Mouse (Mus musculus) thymus, adult 2 months (tissue): ENCODE data around the gene Slc31a1. TPM values are rescaled to one million over a fixed set of nuclear protein-coding genes. Genes with fewer than 3 reads are reported as not detected.

Experiments used
- DNase-seq: peaks from one replicate; pipeline ENCODE4 v3.0.0; 2021
- H3K27ac ChIP-seq: fragments of 200-500 bp; 2 replicates; pipeline ENCODE4 v1.5.1; 2012; ENCODE audit warnings: low read length, control low read depth; ENCODE audit not compliant: control insufficient read depth, insufficient read depth
- H3K27me3 ChIP-seq: fragments of 200-500 bp; 2 replicates; pipeline ENCODE4 v1.6.1; 2012; ENCODE audit warnings: mild to moderate bottlenecking, low read length, moderate library complexity, mixed read lengths; ENCODE audit not compliant: control insufficient read depth, insufficient read depth
- H3K36me3 ChIP-seq: fragments of 200-500 bp; 2 replicates; pipeline ENCODE4 v1.6.1; 2012; ENCODE audit warnings: mild to moderate bottlenecking, low read length, moderate library complexity; ENCODE audit not compliant: control insufficient read depth, insufficient read depth
- H3K4me1 ChIP-seq: fragments of 200-500 bp; replicated peaks from 2 replicates; pipeline ENCODE4 v1.6.1; 2012; ENCODE audit warnings: low read length; ENCODE audit not compliant: control insufficient read depth, insufficient read depth
- H3K4me3 ChIP-seq: fragments of 200-500 bp; 2 replicates; pipeline ENCODE4 v1.5.1; 2012; ENCODE audit warnings: mild to moderate bottlenecking, low read length, control low read depth, moderate library complexity; ENCODE audit not compliant: control insufficient read depth, insufficient read depth
- CTCF ChIP-seq: fragments of 200-500 bp; IDR thresholded peaks from 2 replicates; pipeline ENCODE4 v1.5.1; 2012; ENCODE audit warnings: mild to moderate bottlenecking, control low read depth, low read length, moderate library complexity, borderline replicate concordance; ENCODE audit not compliant: control insufficient read depth, poor library complexity, insufficient read depth; ENCODE audit errors: extremely low read depth
- POLR2A ChIP-seq: fragments of 200-500 bp; IDR thresholded peaks from 2 replicates; pipeline ENCODE4 v1.6.1; 2012; ENCODE audit warnings: mild to moderate bottlenecking, low read length, control low read depth, moderate library complexity; ENCODE audit not compliant: control insufficient read depth, poor library complexity, insufficient read depth; ENCODE audit errors: extremely low read depth
- WGBS: fragments of 180-500 bp; shearing (Covaris S2); methylation state at CpG from one replicate; pipeline ENCODE4 v1.1.7; 2018; 5-methylcytosine and 5-hydroxymethylcytosine counted together
- polyA plus RNA-seq: library from polyadenylated mRNA; depleted of rRNA; stranded (reverse); fragments of >200 nt; gene quantifications from 2 replicates; pipeline ENCODE4 v1.2.3, GENCODE M21; 2012

Gene Slc31a1
- polyA plus RNA-seq, 1 experiment = 10.5 TPM

DNA sequence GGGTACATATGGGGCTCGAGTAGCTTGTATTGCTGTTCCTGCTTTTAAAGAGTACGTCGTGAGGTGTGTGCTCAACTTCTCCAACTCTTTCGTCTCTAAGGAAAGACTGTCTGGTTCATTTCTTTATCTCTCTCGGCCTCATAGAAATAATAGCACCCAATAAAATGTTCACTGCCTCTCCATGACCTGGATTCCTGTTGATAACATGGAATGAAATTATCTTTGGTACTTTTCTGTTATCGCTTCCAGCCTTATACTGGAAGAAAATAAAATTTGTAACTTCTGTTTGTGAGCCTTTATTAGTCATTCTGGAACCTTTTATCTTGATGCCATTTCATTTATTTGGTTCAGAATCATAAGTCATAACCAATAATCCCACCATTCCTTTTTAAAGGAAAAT lies 22.7 kb downstream of the Slc31a1 start:
- no peaks in the 10 kb centered on the region for H3K4me1 ChIP-seq
- H3K27ac ChIP-seq = no peak overlapping the region
- no peak for TF ChIP-seq POLR2A
- no peak for TF ChIP-seq CTCF
- H3K27me3 ChIP-seq = no peaks in the 10 kb centered on the region
- no peak for DNase-seq
- WGBS = 94% methylated on average over 6 of the region's 6 CpGs
- no peaks in the 10 kb centered on the region for H3K36me3 ChIP-seq
- H3K4me3 ChIP-seq = no peak overlapping the region

DNA sequence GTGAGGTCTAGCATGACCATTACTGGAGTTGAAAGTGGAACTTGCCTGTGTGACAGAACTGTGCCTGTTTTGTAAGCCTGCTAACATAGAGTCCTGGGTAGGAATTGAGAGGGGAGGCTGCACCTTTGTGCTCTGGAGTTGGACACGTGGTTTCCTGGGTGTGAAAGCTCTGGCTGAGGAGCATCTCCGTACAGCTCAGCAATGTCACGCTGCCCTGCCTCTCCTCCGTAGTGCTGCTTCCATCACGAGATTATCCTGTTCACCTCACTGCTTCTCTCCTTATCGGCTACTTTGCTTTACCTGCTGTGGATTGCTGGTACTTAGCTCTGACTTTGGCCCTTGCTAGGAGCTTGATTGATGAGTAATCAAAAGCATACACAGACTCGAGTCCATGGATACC lies 23.2 kb downstream of the Slc31a1 start:
- WGBS = 92% methylated on average over 7 of the region's 7 CpGs
- no peak for TF ChIP-seq POLR2A
- TF ChIP-seq CTCF = no peak
- Histone ChIP-seq H3K4me3 (no peak overlapping the region), H3K27me3 (no peaks in the 10 kb centered on the region), H3K4me1 (no peaks in the 10 kb centered on the region), H3K36me3 (no peaks in the 10 kb centered on the region), H3K27ac (no peak overlapping the region)
- DNase-seq = no peak

DNA sequence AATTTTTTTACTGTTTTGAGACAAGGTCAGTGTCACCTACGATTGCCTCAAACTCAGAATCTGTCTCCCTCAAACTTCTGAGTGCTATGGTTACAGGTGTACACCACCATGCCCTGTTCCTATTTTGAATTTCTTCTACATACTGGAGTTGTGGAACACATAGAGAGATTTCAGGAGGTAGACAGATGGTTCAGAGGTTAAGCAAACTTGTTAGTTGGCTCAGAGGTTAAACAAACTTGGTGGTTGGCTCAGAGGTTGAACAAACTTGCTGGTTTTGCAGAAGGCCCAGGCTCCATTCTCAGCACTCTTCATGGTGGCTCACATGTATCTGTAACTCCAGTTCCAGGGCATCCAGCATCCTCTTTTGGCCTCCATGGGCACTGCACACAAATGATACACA lies 23.6 kb downstream of the Slc31a1 start:
- no peaks in the 10 kb centered on the region for H3K4me1 ChIP-seq
- H3K36me3 ChIP-seq = no peaks in the 10 kb centered on the region
- no peak for TF ChIP-seq CTCF
- TF ChIP-seq POLR2A = no peak
- no peak for DNase-seq
- no peak overlapping the region for H3K4me3 ChIP-seq
- no peaks in the 10 kb centered on the region for H3K27me3 ChIP-seq
- WGBS = 93% methylated on average over 1 of the region's 1 CpGs
- H3K27ac ChIP-seq = no peak overlapping the region

DNA sequence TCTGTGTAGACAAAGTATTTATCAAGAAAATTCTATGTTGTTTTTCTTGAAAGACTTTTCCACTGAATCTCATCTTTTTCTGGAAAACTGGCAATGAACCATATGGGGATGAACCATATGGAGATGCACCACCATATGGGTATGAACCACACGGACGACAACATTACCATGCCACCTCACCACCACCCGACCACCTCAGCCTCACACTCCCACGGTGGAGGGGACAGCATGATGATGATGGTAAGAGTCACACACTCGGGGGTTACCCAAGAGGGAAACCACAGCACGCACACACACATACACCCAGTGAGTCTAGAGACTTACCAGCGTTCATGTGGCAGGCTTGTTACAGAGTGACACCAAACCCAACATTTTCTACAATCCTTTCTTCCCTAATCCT lies 24.9 kb downstream of the Slc31a1 start:
- TF ChIP-seq CTCF (no peak), POLR2A (no peak)
- Histone ChIP-seq H3K4me3 (no peak overlapping the region), H3K4me1 (no peaks in the 10 kb centered on the region), H3K27me3 (no peaks in the 10 kb centered on the region), H3K27ac (no peak overlapping the region), H3K36me3 (no peaks in the 10 kb centered on the region; the same call in 1 of the 2 replicates)
- no peak for DNase-seq
- 86% methylated on average over 7 of the region's 7 CpGs for WGBS

DNA sequence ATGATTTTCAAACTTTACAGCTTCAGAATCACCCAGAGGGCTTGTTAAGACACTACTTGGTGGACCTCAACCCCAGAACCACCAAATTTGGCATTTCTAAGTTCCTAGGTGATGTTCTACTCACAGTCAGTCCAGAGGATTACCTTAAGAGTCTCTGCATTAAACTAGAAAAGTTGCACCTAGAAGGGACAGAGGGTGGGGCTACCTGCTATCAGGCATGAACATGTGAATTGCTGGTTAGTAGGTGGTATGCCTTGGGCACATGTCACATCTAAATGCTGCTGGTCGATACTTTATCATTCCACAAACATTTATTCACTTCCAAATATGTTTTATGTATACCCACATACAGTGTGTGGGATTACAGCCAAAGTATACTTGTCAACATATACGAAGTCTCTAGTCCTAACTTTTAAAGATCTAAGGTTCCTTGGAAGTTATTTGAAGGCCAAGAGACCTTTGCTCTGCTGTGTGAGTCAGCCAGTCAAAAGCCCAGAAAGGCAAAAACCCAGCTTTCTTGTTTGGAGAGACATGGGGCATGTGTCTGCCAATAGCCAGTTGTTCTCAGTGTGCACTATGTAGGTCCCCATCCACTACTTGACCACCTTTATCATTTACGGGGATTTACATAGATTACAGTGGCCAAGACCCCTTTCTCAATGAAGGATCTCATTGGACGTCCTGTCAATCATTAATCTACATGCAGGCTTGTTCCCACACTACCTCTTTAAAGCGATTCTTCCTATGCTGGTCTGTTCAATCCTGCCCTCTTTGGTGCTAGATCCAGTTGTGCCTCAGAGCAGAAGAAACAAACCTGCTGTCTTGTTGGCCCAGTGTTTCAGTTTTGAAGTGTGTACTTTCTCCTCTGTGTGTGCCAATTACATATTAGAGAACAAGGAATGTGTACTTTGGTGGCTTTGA lies 29.3 kb downstream of the Slc31a1 start:
- H3K27ac ChIP-seq = no peak overlapping the region
- no peak overlapping the region for H3K4me3 ChIP-seq
- no peak for TF ChIP-seq POLR2A
- no peak for TF ChIP-seq CTCF
- WGBS = 93% methylated on average over 5 of the region's 5 CpGs
- DNase-seq = no peak
- no peaks in the 10 kb centered on the region for H3K4me1 ChIP-seq
- no peaks in the 10 kb centered on the region for H3K27me3 ChIP-seq
- H3K36me3 ChIP-seq = peaks cover 12% of the 10 kb centered on the region

DNA sequence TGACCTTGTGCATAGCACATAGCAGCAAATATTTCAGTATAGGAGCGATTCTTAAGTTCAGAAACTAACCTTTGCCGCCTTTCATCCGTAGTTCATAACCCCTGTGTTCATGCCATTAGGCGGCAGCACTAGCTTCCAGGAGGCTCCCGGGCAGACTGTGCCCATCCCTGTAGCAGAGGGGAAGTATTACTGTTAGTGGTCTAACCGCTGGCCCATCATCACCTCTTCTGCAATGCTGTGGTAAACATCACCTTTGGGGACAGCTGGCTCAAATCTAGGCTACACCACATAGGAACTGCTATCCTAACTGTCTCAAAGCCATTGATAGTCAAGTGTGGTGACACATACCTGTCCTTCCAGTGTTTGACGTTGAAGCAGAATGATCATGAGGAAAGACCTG lies 31.4 kb downstream of the Slc31a1 start:
- peaks cover 25% of the 10 kb centered on the region for H3K36me3 ChIP-seq
- H3K4me1 ChIP-seq = no peaks in the 10 kb centered on the region
- 79% methylated on average over 7 of the region's 7 CpGs for WGBS
- DNase-seq = no peak
- no peak overlapping the region for H3K4me3 ChIP-seq
- TF ChIP-seq CTCF = no peak
- TF ChIP-seq POLR2A = no peak
- no peak overlapping the region for H3K27ac ChIP-seq
- no peaks in the 10 kb centered on the region for H3K27me3 ChIP-seq
